Mouse (Mus musculus) erythroblast, embryonic 14.5 days (primary cell): ENCODE measurements around the gene D630003M21Rik. TPM values are rescaled to one million over a fixed set of nuclear protein-coding genes. Genes with fewer than 3 reads are reported as not detected.

ENCODE experiments used
- H3K27me3 ChIP-seq: 2 replicates; pipeline ENCODE4 v1.6.1; 2012; ENCODE audit warnings: inconsistent platforms; ENCODE audit not compliant: control insufficient read depth
- H3K36me3 ChIP-seq: 2 replicates; pipeline ENCODE4 v1.6.1; 2012; ENCODE audit warnings: mild to moderate bottlenecking, inconsistent platforms; ENCODE audit not compliant: control insufficient read depth
- H3K4me1 ChIP-seq: 2 replicates; pipeline ENCODE4 v1.6.1; 2012; ENCODE audit warnings: inconsistent platforms; ENCODE audit not compliant: control insufficient read depth
- H3K4me3 ChIP-seq: replicated peaks from 2 replicates; pipeline ENCODE3; 2012; ENCODE audit warnings: moderate library complexity, mild to moderate bottlenecking, inconsistent platforms
- H3K9me3 ChIP-seq: 2 replicates; pipeline ENCODE4 v1.6.1; 2012; ENCODE audit warnings: low read length, inconsistent platforms, mixed read lengths; ENCODE audit not compliant: control insufficient read depth
- GATA1 ChIP-seq: IDR thresholded peaks from 2 replicates; pipeline ENCODE4 v1.6.1; 2012; ENCODE audit warnings: low read length, inconsistent platforms, mixed read lengths
- TAL1 ChIP-seq: IDR thresholded peaks from 3 replicates; pipeline ENCODE4 v1.6.1; 2012; ENCODE audit warnings: low read length, inconsistent platforms, mixed read lengths
- polyA plus RNA-seq: library from polyadenylated mRNA; stranded (reverse); fragments of >175 nt; gene quantifications from 2 replicates; pipeline ENCODE4 v1.2.3, GENCODE M21; 2012

The D630003M21Rik gene
- polyA plus RNA-seq, 1 experiment, result 0.01 TPM

DNA sequence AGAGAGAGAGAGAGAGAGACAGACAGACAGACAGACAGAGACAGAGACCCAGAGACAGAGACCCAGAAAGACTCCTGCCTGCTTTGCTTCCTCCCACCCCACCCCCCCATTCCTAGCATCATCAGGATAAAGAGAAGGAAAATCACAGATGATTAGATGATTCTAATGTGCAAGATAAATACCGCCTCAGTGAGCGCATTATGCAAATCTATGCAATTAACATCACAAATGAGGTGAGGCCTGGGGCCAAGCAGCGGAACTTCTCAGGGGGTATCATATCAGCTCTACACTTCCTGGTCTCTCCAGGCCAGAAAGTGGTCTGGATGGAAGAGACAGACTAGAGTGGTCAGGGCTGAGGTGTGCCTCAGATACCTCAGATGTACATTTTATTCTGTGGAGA, 51.4 kb downstream of the D630003M21Rik start:
- Histone ChIP-seq H3K4me1 (peaks cover 19% of the 10 kb centered on the region), H3K4me3 (no peak overlapping the region), H3K36me3 (no peaks in the 10 kb centered on the region), H3K27me3 (peaks cover 57% of the 10 kb centered on the region), H3K9me3 (0 out of 2 replicates have a peak, but pooled peaks cover 3% of the 10 kb centered on the region)
- no peak for TF ChIP-seq TAL1
- no peak for TF ChIP-seq GATA1

DNA sequence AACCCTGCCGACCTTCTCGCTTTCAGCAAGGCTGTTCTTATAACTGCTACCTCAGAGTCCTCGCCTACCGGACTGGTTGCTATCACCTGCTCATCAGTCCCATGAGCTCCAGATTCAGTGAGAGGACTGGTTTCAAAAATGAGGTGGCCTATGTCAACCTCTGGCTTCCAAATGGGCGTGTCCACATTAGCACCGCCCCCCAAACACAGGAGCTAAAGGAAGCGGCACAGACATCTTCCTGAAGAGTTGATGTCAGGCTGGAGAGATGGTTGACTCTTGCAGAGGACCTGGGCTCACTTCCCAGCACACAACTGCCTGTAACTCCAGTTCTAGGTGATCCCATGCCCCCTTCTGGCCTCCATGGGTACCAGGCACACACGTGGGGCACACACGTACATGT, 52.3 kb downstream of the D630003M21Rik start:
- Histone ChIP-seq H3K27me3 (peaks cover 57% of the 10 kb centered on the region), H3K9me3 (peaks cover 5% of the 10 kb centered on the region; the same call in 1 of the 2 replicates), H3K4me1 (peaks cover 19% of the 10 kb centered on the region), H3K36me3 (no peaks in the 10 kb centered on the region), H3K4me3 (no peak overlapping the region)
- TF ChIP-seq TAL1 (no peak), GATA1 (no peak)

DNA sequence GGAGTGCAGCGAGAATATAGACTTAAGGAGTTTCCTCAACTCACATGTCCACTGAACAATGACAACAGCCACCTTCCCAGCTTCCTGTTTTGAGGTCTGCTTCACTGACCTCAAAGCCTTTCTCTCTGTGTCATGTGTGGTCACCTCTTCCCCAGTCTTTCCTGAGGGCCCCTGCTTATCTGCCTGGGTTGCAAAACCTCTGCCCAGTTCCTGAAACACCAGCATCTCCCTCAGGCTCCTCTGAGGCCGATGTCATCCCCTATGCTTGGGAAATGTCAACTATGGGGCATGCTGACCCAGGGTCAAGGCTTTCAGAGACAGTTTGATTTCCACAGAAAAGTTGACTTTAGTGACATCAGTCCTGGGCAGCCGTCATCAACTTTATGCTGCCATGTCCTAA, 53.6 kb downstream of the D630003M21Rik start:
- peaks cover 19% of the 10 kb centered on the region for H3K4me1 ChIP-seq
- peaks cover 57% of the 10 kb centered on the region for H3K27me3 ChIP-seq

DNA sequence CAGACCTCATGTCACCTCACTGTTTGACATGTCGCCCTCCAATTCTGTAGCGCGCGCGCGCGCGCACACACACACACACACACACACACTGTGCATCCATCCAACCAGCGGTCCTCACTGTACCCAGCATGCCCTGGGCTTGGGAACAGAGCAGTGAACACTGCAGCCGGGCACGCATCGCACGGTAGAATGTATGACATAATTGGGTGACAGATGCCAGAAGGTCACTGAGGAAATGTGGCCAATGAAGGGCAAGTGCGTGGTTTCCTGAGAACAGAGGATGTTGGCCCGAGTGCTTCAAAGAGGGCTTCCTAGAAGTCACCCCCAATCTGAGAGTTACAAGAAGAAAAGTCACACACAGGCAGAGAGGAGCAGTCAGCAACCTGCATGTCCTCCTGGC, 54.1 kb downstream of the D630003M21Rik start:
- Histone ChIP-seq H3K27me3 (peaks cover 54% of the 10 kb centered on the region), H3K4me1 (peaks cover 19% of the 10 kb centered on the region), H3K36me3 (no peaks in the 10 kb centered on the region), H3K9me3 (peaks cover 7% of the 10 kb centered on the region; the same call in 1 of the 2 replicates), H3K4me3 (no peak overlapping the region)
- TF ChIP-seq TAL1, result no peak
- no peak for TF ChIP-seq GATA1

More for the DNA sequence above, 53.6 kb downstream of the D630003M21Rik start:
- Histone ChIP-seq H3K9me3 (peaks cover 7% of the 10 kb centered on the region; the same call in 1 of the 2 replicates), H3K36me3 (no peaks in the 10 kb centered on the region), H3K4me3 (no peak overlapping the region)
- no peak for TF ChIP-seq TAL1

DNA sequence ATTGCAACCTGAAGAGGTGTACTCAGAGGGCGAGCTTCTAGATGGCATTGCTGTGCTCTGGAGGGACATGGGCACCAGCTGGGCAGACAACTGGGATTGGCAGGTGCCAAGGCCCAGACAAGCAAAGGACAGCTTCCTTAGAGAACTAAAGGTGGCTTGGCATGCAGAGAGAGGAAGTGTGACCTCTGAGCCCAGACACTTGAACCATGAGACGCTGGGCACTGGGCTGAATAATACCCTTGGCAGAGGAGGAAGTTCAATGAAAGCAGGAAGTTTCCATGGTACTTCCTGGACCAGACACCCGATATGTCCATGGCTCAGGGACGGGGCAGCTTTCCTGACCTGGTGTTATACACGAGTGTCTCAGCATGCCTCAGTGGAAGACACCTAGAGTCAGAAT, 54.6 kb downstream of the D630003M21Rik start:
- Histone ChIP-seq H3K9me3 (peaks cover 7% of the 10 kb centered on the region; the same call in 1 of the 2 replicates), H3K4me1 (peaks cover 18% of the 10 kb centered on the region), H3K4me3 (no peak overlapping the region), H3K36me3 (no peaks in the 10 kb centered on the region), H3K27me3 (peaks cover 48% of the 10 kb centered on the region)
- no peak for TF ChIP-seq TAL1
- TF ChIP-seq GATA1, result no peak

DNA sequence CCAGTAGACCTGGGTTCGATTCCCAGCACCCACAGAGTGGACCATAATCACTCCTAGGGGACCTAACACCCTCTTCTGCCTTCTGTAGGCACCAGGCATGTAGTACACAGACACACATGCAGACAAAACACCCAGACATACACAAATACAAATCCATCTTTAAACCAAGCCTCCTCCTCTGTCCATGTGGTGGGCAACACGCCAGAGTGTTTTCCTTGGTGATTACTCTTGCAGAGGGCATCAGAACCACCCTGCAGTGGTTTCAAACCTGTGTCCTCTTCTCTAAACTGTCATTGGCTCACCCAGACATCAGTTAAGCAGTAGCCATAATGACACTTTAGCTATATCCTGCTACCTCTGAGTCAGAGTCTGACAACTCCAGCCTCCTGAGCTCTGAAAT, 58.6 kb downstream of the D630003M21Rik start:
- no peaks in the 10 kb centered on the region for H3K36me3 ChIP-seq
- peaks cover 28% of the 10 kb centered on the region for H3K27me3 ChIP-seq
- TF ChIP-seq TAL1 (no peak), GATA1 (no peak)
- peaks cover 10% of the 10 kb centered on the region for H3K4me1 ChIP-seq
- peaks cover 3% of the 10 kb centered on the region; the same call in 1 of the 2 replicates for H3K9me3 ChIP-seq
- H3K4me3 ChIP-seq, result no peak overlapping the region

DNA sequence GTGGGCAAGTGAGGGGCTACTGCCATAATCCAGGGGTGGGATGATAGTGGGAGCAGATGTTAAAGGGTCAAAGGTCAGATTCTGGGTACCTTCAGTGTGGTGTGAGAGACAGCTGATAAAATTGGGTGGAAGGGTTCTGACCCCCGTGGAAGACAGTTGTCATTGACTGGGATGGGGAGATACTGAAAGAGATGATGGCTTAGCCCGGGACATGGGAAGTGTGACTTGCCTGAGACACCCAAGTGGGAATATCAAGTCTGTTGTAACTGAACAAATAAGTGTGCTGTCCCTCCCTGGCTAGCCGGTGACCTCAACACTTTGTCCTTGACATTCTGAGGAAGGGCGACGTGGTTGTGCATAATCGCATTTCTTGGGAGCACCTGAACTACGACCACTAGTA, 59.3 kb downstream of the D630003M21Rik start:
- Histone ChIP-seq H3K27me3 (peaks cover 22% of the 10 kb centered on the region), H3K36me3 (no peaks in the 10 kb centered on the region)
- TF ChIP-seq TAL1 (no peak), GATA1 (no peak)

DNA sequence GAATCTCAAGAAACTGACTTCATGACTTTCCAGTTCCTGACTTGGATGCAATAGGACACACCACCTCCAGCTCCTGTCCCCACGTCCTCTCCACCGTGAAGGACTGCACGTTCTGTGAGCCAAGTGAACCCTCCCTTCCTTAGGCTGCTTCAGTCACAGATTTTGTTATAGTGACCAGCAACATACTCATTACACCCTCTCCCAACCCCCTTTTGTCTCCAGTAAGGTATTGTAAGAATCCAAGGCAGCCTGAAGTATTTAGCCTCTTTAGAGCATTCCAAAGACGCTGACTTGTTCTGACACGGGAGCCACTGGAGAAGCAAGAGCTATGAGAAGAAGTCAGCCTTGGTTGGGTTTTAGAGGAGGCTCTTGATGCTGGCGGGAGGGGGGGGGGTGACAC, 59.7 kb downstream of the D630003M21Rik start:
- no peaks in the 10 kb centered on the region for H3K36me3 ChIP-seq
- TF ChIP-seq TAL1 (no peak), GATA1 (no peak)
- H3K27me3 ChIP-seq, result peaks cover 18% of the 10 kb centered on the region
- H3K4me3 ChIP-seq, result no peak overlapping the region
- peaks cover 3% of the 10 kb centered on the region; the same call in 1 of the 2 replicates for H3K9me3 ChIP-seq
- H3K4me1 ChIP-seq, result peaks cover 4% of the 10 kb centered on the region

More for the DNA sequence above, 59.3 kb downstream of the D630003M21Rik start:
- no peak overlapping the region for H3K4me3 ChIP-seq
- peaks cover 5% of the 10 kb centered on the region for H3K4me1 ChIP-seq
- H3K9me3 ChIP-seq, result peaks cover 3% of the 10 kb centered on the region; the same call in 1 of the 2 replicates

DNA sequence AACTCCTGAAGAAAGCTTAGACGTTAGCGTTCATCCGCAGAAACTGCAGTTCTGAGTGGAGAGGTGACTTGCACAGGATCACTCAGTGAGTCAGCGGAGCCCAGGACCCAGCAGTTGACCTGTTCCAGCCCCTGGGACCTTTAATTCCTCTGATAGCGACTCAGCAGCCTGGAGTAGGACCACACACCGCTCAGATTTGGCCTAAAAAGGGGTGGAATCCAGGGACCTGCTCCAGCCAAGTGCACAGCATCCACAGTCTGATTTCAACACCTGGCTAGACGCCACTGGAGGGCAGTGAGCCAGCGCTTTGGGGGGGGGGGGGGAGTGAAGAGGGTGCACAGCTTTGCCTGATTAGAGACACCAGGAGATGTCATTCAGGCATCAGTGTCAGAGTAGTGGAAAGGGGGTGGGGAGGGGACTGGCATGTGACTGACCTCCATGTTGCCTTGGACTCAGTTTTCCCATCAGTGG, 60.2 kb downstream of the D630003M21Rik start:
- Histone ChIP-seq H3K4me1 (peaks cover 4% of the 10 kb centered on the region), H3K9me3 (peaks cover 3% of the 10 kb centered on the region; the same call in 1 of the 2 replicates), H3K4me3 (no peak overlapping the region), H3K36me3 (no peaks in the 10 kb centered on the region), H3K27me3 (peaks cover 12% of the 10 kb centered on the region)
- TF ChIP-seq GATA1 (no peak), TAL1 (no peak)

DNA sequence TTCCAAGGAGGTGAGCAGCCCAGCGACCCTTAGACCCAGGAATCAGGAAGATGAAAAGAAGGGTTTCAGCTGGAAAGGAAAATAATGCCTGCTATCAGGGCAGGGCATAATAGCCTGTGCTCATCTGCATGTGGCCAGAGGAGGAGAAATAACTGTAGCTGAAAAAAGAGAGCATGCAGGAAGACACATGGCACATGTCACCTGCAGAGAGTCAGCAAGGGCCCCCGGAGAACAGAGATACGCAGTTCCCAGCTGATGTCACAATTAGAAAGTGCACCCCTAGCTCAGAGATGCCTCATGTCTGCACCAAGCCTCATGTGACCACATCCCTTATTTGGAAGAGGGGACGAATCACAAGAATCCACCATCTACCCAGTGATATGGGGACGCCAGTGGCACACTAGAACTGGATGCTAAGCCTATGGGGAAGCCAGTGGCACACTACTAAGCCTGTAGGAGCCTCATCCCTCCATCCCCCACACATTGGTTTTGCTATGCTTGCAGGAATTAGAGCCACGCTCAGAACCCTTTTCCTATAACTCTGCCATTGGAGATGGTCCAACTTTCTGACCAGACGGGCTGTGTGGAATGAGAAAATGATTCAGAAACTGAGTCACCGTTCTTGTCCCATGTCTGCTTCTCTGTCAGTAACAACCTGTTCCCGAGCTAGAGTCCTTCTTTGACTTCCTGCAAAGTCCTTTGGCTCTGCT, 61.4 kb downstream of the D630003M21Rik start:
- TF ChIP-seq TAL1 (no peak), GATA1 (no peak)
- H3K4me3 ChIP-seq, result no peak overlapping the region
- H3K27me3 ChIP-seq, result peaks cover 6% of the 10 kb centered on the region; the same call in 1 of the 2 replicates
- H3K36me3 ChIP-seq, result no peaks in the 10 kb centered on the region
- peaks cover 3% of the 10 kb centered on the region; the same call in 1 of the 2 replicates for H3K9me3 ChIP-seq
- peaks cover 4% of the 10 kb centered on the region for H3K4me1 ChIP-seq
